Mouse (Mus musculus) G1E (cell line): ENCODE results near the gene Mcub.

Experiments
- CTCF ChIP-seq: IDR thresholded peaks from 2 replicates; pipeline ENCODE4 v1.5.1; 2012; ENCODE audit warnings: low read depth, low read length, inconsistent platforms, mixed read lengths
- GATA1 ChIP-seq: IDR thresholded peaks from 2 replicates; pipeline ENCODE4 v1.6.1; 2012; ENCODE audit warnings: borderline replicate concordance, low read length, inconsistent platforms, mixed read lengths

GRCm38 (mm10) chr3:129969432-129970395 lies at the start of gene Mcub:
- no peak for TF ChIP-seq CTCF
- no peak for TF ChIP-seq GATA1
